Mouse (Mus musculus) hindbrain, embryonic 16.5 days (tissue): ENCODE measurements around the gene Ppp1r16b. TPM values are rescaled to one million over a fixed set of nuclear protein-coding genes. Genes with fewer than 3 reads are reported as not detected.
A peak's percentile ranks its signal among the peaks of the same experiment; 100 is the strongest.

Experiments used
- ATAC-seq: fragments of 200-750 bp; cut with Nextera tagmentation; 2 replicates; pipeline ENCODE4 v1.8.0; 2017; ENCODE audit warnings: moderate TSS enrichment, moderate library complexity
- H3K27ac ChIP-seq: fragments of 300-500 bp; sonication (generic); 2 replicates; pipeline ENCODE4 v1.5.1; 2014; ENCODE audit warnings: low read depth, mild to moderate bottlenecking, control low read depth, low read length, moderate library complexity
- H3K27me3 ChIP-seq: fragments of 300-500 bp; sonication (generic); replicated peaks from 2 replicates; pipeline ENCODE4 v1.6.1; 2014; ENCODE audit warnings: low read length; ENCODE audit not compliant: control insufficient read depth, insufficient read depth
- H3K36me3 ChIP-seq: fragments of 300-500 bp; sonication (generic); 2 replicates; pipeline ENCODE4 v1.6.1; 2014; ENCODE audit warnings: mild to moderate bottlenecking, low read length, moderate library complexity, mixed read lengths; ENCODE audit not compliant: control insufficient read depth, insufficient read depth
- H3K4me1 ChIP-seq: fragments of 300-500 bp; sonication (generic); 2 replicates; pipeline ENCODE4 v1.6.1; 2014; ENCODE audit warnings: low read depth, low read length; ENCODE audit not compliant: control insufficient read depth, insufficient read depth
- H3K4me2 ChIP-seq: fragments of 300-500 bp; sonication (generic); 2 replicates; pipeline ENCODE4 v1.6.1; 2014; ENCODE audit warnings: mild to moderate bottlenecking, low read length, control low read depth, moderate library complexity
- H3K4me3 ChIP-seq: fragments of 300-500 bp; sonication (generic); 2 replicates; pipeline ENCODE4 v1.5.1; 2014; ENCODE audit warnings: mild to moderate bottlenecking, low read length, control low read depth, moderate library complexity
- H3K9ac ChIP-seq: fragments of 300-500 bp; sonication (generic); 2 replicates; pipeline ENCODE4 v1.6.1; 2014; ENCODE audit warnings: low read depth, mild to moderate bottlenecking, control low read depth, low read length, moderate library complexity
- H3K9me3 ChIP-seq: fragments of 300-500 bp; sonication (generic); 2 replicates; pipeline ENCODE4 v1.6.1; 2014; ENCODE audit warnings: mild to moderate bottlenecking, low read length, moderate library complexity; ENCODE audit not compliant: control insufficient read depth
- WGBS: fragments of 180-500 bp; shearing (Covaris S2); extraction: QIAGEN DNeasy Blood & Tissue Kit; methylation state at CpG from one replicate; pipeline ENCODE4 v1.1.7; 2014; 5-methylcytosine and 5-hydroxymethylcytosine counted together
- polyA plus RNA-seq: library from polyadenylated mRNA; unstranded; fragments of >200 nt; fragmentation: Nextera tagmentation; extraction: Ambion mirVana; gene quantifications from 2 replicates; pipeline ENCODE4 v1.2.1, GENCODE M21; 2015

Gene Ppp1r16b
- polyA plus RNA-seq, 1 experiment from 2014 or later, result 26.4 TPM

DNA sequence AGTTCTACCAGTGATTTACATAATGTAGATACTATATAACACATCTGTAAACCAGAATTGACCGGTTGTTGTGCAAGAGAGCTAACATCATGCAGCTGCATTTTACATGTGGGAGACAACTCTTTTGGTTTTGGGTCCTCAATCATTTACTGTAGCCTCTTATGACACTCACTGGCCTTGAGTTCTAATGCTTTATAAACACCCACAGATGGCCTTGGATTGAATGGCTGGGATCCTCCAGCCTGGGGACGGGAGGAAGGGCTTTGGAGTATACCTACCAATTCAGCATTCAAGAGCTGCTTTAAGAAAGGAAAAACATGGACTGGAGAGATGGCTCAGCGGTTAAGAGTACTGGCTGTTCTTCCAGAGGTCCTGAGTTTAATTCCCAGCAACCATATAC, 5.9 kb upstream of the Ppp1r16b start:
- H3K9ac ChIP-seq, result no peak overlapping the region
- no peak overlapping the region for H3K4me2 ChIP-seq
- no peak overlapping the region for H3K4me3 ChIP-seq
- no peaks in the 10 kb centered on the region for H3K27me3 ChIP-seq
- no peak for ATAC-seq
- no peaks in the 10 kb centered on the region for H3K9me3 ChIP-seq
- no peaks in the 10 kb centered on the region for H3K36me3 ChIP-seq
- no peak overlapping the region for H3K27ac ChIP-seq
- H3K4me1 ChIP-seq, result no peaks in the 10 kb centered on the region
- 81% methylated on average over 3 of the region's 3 CpGs for WGBS

- Histone ChIP-seq H3K4me2 (peak overlapping the region; percentile 94), H3K4me3 (peak overlapping the region; percentile 75), H3K27ac (no peak overlapping the region), H3K27me3 (no peaks in the 10 kb centered on the region), H3K4me1 (peaks cover 12% of the 10 kb centered on the region), H3K36me3 (no peaks in the 10 kb centered on the region), H3K9me3 (no peaks in the 10 kb centered on the region), H3K9ac (no peak overlapping the region; the same call in 1 of the 2 replicates)
- ATAC-seq, result no peak
- 40% methylated on average over 13 of the region's 13 CpGs for WGBS
These were observed 1.0 kb downstream of the Ppp1r16b start for GRCm38 (mm10) chr2:158666071-158666800.

DNA sequence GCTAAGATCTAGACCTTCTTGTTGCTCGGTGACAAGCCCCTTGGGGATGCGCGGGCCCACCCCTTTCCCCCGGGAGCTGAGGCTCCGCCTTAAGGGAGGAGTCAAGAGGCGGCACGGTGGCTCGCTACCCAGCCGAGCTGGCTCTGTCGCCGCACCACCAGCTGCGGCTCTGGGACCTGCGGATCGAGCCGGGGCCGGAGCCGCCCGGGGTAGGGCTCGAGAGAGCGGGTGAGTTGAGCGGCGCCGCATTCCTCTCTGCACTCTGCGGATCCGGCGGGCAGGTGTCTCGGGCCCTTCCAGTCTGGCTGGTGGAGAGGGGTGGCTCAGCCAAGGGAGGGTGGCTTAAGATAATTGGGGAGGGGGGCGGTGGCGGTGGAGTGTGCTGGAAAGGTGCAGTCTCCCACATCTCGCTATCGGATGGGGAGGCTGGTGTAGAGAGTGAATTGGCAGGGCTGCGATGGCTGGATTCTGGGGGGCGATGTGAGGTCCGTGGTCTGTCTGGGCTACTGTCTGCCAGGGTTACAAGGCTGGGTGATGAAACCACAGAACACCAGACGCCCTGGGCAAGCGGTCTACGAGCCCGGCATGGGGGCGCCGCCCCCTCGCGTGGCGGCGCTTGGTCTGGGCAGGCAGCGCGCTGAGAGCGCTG, 1.9 kb downstream of the Ppp1r16b start:
- no peaks in the 10 kb centered on the region for H3K27me3 ChIP-seq
- H3K27ac ChIP-seq, result peak overlapping the region; percentile 76
- peaks cover 12% of the 10 kb centered on the region for H3K4me1 ChIP-seq
- no peaks in the 10 kb centered on the region for H3K9me3 ChIP-seq
- under 1% methylated on average over 46 of the region's 47 CpGs for WGBS
- H3K36me3 ChIP-seq, result no peaks in the 10 kb centered on the region
- peak overlapping the region; percentile 94 for H3K4me2 ChIP-seq
- ATAC-seq, result peak; percentile 81
- H3K4me3 ChIP-seq, result peak overlapping the region; percentile 75
- peak overlapping the region; percentile 87 for H3K9ac ChIP-seq

GRCm38 (mm10) chr2:158667671-158668432, 2.7 kb downstream of the Ppp1r16b start:
- Histone ChIP-seq H3K9me3 (no peaks in the 10 kb centered on the region), H3K27me3 (no peaks in the 10 kb centered on the region), H3K9ac (peak overlapping the region; percentile 87), H3K4me2 (peak overlapping the region; percentile 94), H3K36me3 (no peaks in the 10 kb centered on the region), H3K27ac (peak overlapping the region; percentile 76), H3K4me1 (peaks cover 12% of the 10 kb centered on the region), H3K4me3 (peak overlapping the region; percentile 75)
- peak; percentile 55 for ATAC-seq
- under 1% methylated on average over 28 of the region's 54 CpGs for WGBS

DNA sequence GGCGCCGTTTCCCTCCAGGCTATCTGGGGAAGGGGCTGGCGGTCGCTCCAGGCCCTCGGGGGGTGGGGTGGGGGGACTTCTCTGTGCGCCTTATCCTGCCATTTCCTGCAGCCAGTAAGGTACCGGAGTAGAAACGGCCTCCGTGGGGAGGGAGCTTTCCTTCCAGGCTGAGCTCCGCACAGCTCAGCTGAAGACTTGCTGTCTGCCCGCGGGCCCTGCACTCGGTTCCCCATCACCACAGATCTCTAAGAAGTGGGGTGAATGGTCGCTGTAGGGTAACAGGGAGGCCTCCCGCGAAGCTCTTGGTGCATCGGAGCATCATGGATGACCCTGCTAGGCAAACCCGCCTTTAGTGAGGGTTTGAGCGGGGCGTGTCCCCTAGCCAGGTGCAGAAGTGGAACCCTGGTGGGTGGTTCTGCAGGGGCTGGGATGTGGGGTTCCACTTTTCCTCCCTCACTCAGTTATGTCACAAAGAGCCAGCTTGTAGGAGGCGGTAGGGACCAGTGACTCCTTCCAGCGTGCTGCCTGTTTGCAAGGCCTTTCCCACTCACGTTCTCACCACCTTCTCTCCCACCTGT, 3.3 kb downstream of the Ppp1r16b start:
- Histone ChIP-seq H3K4me2 (peak overlapping the region; percentile 94), H3K4me3 (peak overlapping the region; percentile 75), H3K9me3 (no peaks in the 10 kb centered on the region), H3K9ac (peak overlapping the region; percentile 87), H3K4me1 (peaks cover 18% of the 10 kb centered on the region), H3K36me3 (no peaks in the 10 kb centered on the region), H3K27me3 (no peaks in the 10 kb centered on the region), H3K27ac (peak overlapping the region; percentile 76)
- WGBS, result 11% methylated on average over 20 of the region's 23 CpGs
- no peak; the same call in 1 of the 2 replicates for ATAC-seq

DNA sequence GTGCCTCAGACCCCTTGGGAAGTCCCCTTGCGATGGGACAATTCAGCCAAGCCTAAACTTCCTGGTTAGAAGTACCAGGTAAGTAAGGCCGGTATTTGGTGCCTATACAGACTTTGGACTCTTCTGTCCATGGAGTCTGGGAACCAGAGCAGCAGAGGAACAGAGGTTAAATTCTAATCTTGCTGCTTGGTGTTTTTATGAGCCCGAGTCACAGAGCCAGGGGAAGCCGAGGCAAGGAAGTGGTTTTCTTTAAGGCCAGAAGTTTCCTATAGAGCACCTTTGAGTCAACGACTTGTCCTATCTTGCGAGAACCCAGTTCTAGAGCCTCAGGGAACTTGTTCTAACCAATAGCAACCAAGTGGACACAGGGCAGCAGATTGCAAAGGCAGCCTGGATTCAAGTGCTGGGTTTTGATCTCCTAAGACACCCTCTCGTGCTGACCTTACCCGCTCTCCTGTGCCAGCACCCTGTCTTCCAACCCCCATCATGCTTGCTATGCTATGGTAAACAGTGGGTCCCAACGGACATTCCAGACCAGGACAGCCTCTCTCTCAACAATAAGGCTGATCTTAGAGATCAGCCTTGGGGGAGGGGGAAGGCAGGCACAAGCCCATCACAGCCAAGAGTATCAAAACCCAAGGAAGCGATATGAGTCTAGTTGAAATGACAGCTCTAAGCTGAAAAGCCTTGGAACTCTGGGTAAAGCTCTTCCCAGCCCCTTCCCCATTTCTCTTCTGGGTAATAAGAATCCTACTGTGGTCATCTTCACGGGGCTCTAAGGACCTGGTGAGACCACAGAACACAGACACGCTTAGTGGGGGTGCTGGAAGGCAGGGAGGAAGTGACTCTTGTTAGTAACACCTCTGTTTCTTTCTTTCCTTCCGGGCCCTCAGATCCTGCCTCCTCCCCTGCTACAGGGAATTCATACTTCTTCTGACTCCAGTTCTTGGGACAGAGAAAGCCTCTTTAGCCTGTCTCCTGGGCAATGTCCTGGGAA, 4.3 kb downstream of the Ppp1r16b start:
- no peaks in the 10 kb centered on the region for H3K36me3 ChIP-seq
- 65% methylated on average over 13 of the region's 13 CpGs for WGBS
- H3K27me3 ChIP-seq, result no peaks in the 10 kb centered on the region
- H3K4me1 ChIP-seq, result peaks cover 26% of the 10 kb centered on the region
- H3K27ac ChIP-seq, result no peak overlapping the region; the same call in 1 of the 2 replicates
- H3K9me3 ChIP-seq, result no peaks in the 10 kb centered on the region
- peak overlapping the region; percentile 94 for H3K4me2 ChIP-seq
- ATAC-seq, result no peak
- peak overlapping the region; percentile 75; the same call in 1 of the 2 replicates for H3K4me3 ChIP-seq
- peak overlapping the region; percentile 87; the same call in 1 of the 2 replicates for H3K9ac ChIP-seq

DNA sequence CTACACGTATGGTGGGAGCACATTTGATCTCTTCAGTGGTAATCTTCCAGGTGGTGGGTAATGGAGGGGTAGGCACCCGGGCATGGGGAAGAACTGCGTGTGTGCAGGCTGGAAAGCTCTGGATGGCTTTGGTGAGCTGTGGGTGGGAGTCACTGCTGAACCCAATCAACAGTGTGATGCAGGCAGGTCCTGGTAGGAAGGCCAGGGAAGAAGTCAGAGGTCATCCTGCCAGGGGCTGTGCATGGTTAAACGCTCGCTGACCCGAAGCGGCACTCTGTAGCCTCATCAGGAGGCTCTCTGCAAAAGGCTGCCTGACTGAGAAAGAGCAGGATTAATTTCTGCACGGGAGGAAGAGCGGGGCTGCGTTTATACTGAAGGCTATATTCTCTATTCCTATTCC, 5.4 kb downstream of the Ppp1r16b start:
- H3K4me3 ChIP-seq, result no peak overlapping the region
- H3K4me2 ChIP-seq, result peak overlapping the region; percentile 19
- WGBS, result 27% methylated on average over 9 of the region's 10 CpGs
- ATAC-seq, result no peak
- peaks cover 26% of the 10 kb centered on the region for H3K4me1 ChIP-seq
- H3K36me3 ChIP-seq, result no peaks in the 10 kb centered on the region
- no peak overlapping the region for H3K27ac ChIP-seq
- H3K9ac ChIP-seq, result no peak overlapping the region
- no peaks in the 10 kb centered on the region for H3K27me3 ChIP-seq
- H3K9me3 ChIP-seq, result no peaks in the 10 kb centered on the region

- no peak overlapping the region for H3K4me3 ChIP-seq
- H3K27ac ChIP-seq, result peak overlapping the region; percentile 37
- 12% methylated on average over 6 of the region's 6 CpGs for WGBS
- peaks cover 26% of the 10 kb centered on the region for H3K4me1 ChIP-seq
- no peaks in the 10 kb centered on the region for H3K36me3 ChIP-seq
- no peaks in the 10 kb centered on the region for H3K27me3 ChIP-seq
- no peak for ATAC-seq
- H3K9ac ChIP-seq, result no peak overlapping the region
- no peak overlapping the region for H3K4me2 ChIP-seq
- no peaks in the 10 kb centered on the region for H3K9me3 ChIP-seq
These were observed 7.6 kb downstream of the Ppp1r16b start for GRCm38 (mm10) chr2:158672829-158673228.
